Mouse (Mus musculus) mesoderm, embryonic 11.5 days (tissue): ENCODE measurements around the gene Hist1h2ab.

ENCODE experiments used
- DNase-seq: peaks from one replicate; pipeline ENCODE4 v3.0.0-alpha.2; 2012; ENCODE audit warnings: low read depth, low spot score

Hist1h2ab gene

DNA sequence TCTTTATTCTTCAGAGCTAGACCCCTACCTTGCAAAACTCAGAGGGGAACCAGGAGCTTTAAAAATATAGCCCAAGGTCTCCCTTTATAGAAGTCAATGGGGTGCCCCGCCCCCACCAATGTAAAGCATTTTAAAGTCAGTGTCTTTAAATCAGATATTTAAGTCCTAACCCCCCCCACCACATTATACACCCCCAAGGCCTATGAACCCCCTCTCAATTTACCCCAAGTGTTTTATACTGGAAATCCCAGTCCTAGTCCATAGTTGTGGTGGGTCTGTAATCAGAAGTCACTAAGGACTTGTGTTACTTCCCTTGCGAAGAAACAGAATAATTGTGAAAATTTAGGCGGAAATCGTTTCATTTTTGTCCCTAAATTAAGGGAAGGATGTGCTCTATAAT lies 12.9 kb upstream of the Hist1h2ab start:
- no peak for DNase-seq

DNA sequence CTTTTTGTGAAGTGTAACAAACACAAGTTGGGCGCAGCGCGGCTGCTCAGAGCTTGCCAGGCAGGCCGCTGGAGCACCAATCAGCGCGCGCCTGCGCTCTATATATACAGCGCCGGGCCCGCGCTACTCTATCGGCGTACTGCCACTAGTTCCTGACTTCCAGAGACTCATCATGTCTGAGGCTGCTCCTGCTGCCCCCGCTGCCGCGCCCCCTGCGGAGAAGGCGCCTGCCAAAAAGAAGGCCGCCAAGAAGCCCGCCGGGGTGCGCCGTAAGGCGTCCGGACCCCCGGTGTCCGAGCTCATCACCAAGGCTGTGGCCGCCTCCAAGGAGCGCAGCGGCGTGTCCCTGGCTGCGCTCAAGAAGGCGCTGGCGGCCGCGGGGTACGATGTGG lies 12.3 kb upstream of the Hist1h2ab start, which contains the start of gene Hist1h1c:
Gene Hist1h1c, plus strand, starts transcription at position 132 of the 392 bp plus-strand sequence.
- peak; percentile 93 for DNase-seq

DNA sequence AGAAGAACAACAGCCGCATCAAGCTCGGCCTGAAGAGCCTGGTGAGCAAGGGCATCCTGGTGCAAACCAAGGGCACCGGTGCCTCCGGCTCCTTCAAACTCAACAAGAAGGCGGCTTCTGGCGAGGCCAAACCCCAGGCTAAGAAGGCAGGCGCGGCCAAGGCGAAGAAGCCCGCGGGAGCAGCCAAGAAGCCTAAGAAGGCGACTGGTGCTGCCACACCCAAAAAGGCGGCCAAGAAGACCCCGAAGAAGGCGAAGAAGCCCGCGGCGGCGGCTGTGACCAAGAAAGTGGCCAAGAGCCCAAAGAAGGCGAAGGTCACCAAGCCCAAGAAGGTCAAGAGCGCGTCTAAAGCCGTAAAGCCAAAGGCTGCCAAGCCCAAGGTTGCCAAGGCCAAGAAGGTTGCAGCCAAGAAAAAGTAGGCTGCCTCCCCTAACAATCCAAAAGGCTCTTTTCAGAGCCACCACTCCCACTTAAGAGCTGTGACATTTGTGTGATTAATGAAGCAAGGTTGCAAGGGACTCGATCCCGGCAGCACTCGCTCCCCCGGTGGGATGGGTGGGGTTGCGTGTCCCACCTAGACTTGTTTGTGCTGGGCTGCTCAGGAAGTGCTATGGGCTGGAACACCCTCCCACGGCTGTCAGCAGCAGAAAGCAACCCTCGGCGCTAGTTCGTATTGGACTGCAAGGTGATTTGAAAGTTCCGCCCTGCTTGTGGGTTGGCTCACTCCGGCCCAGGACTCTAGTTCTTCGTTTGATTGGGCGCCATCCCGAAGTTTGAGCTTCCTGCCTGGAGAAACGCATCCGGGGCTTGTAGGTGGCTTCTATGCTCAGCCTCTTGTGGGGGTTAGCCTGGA lies 11.6 kb upstream of the Hist1h2ab start:
- DNase-seq: peak; percentile 94

DNA sequence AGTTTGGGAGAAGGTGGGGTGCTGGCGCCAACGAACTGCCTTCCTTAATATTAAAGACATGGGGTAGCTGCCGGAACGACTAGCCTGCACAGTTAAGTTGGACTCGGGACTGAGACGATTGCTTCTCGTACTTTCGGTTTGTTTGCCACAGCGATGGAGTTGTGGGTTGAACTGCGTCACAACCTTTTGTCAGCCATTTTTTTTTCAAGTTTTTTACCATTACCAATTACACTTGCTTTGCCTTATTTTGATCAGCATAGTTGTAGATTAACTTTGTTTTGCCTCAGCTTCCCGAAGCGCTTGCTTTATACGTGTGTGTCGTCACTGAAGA lies 11.0 kb upstream of the Hist1h2ab start:
- DNase-seq: no peak

DNA sequence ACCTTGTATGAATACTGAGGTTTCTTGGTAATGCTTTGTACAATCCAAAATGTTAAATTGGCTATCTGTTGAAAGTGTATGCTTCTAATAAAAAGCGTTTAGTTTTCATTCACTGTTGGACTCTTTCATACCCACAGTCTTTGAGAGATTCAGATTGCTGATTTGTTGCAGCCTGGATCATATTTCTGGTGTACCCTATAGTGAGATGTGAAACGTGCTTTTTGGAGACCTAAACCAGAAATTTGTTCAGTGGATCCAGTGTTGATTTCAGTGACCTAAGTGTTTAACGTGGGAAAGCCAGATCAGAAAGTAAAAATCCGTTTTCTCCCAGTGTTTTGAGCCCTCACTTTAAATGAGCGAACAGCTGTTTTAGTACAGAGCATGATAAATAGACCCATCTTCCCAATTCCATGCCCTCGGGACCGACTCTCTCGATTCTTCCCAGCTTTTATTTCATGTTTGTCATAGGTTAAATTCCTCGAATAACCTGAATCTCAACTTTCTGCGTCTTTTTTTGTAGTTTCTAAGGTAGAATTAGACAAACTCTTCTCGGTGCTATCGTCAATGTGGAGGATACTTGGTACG lies 10.6 kb upstream of the Hist1h2ab start:
- DNase-seq: no peak

DNA sequence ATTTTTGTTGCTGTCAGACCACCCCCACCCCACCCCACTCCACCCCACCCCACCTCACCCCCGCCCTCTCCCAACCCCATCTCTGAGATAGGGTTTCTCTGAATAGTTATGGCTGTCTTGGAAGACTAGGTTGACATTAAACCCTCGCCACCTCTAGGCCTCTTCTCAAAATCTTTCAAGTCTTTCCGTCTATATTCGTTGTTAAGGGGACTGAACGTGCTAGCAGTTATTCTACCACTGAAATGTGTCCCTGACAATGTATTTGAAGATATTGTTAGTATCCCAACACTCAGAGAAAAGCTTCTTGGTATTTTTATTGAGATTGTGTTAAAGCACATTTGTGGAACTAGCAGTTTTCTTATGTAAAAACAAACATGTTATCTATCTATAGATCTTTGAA lies 10.0 kb upstream of the Hist1h2ab start:
- no peak for DNase-seq

DNA sequence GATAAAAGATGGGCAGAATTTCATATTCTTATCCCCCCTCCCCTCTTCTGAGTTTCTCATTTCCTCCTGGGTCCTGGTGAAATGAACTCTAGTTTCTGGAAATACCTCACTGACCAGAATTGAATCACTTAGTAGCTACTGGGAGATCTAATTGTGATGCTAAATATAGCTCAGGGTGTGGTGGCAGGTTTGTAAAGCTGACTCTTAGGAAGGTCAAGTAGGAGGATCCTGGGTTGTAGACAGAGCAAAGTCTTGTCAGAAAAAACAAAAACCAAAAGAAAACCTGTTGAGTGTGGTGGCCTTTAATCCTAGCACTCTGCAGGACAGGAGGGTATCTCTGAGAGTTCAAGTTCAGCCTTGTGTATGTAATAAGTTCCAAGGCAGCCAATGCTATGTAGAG lies 8.9 kb upstream of the Hist1h2ab start:
- no peak for DNase-seq

DNA sequence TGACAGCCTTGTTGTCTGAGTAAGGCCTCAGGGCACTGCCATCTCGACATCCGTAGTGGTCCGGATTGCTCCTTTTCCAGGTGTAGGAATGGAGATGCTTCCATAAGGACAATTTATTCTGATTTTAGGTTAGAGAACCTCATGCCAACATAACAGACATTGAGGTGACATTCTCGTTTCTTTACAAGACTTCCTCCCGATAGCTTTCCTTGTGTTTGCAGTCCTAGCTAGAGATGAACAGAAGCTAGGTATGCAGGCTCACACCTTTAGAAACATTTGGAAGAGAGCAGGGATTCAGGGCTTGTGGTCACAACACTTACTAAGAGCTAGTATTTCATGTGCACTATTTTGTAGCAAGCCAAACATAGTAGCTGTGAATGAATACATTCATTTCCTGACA lies 7.7 kb upstream of the Hist1h2ab start:
- DNase-seq: no peak

DNA sequence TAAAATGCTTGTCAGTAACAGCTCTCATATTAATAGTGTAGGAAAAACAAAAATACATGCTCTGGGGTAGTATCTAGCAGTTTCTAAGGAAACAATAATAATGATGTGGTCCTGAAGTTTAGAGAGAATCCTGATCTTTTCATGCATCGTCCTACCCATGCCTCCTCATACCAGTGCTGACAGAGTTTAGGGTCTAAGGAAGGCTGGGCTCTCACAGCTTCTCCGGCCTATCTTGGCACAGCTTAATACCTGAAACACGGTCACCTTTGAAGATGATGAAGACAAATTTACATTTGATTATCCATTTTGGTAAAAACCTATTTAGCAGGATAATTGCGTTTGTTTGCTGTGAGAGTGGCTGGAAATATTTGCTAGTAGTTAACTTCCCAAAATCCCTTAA lies 7.0 kb upstream of the Hist1h2ab start:
- DNase-seq: peak; percentile 21

DNA sequence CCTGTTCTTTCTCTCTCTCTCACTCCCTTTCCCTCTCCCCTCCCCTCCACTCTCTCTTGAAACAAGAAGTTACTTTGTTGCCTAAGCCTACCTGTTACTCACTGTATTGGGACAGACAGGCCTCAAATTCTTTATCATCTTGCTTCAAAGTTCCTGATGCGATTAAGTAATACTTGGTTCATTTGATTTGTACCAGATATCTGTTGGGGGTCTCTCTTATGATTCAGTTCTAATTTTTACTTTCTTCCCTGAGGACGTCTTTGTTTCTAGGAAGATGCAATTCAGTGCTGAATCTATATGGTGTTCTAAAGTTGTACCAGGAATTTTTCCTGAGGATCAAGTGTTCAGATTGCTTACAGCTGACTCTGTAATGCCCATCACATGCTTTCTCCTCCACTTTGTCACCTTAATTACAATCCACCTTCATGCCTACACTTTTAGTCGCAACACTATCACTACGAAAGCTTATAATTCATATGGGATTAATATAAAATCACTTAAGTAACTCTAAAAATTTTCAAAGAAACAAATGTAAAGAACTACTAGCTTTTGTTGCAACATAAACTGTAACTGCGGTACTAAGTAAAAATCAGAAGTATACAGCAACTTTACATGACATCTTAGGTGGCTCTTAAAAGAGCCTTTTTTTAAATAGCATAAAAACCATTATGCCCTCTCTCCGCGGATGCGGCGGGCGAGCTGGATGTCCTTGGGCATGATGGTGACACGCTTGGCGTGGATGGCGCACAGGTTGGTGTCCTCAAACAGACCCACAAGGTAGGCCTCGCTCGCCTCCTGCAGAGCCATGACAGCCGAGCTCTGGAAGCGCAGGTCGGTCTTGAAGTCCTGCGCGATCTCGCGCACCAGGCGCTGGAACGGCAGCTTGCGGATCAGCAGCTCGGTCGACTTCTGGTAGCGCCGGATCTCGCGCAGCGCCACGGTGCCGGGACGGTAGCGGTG lies 6.2 kb upstream of the Hist1h2ab start:
- DNase-seq: peak; percentile 23

DNA sequence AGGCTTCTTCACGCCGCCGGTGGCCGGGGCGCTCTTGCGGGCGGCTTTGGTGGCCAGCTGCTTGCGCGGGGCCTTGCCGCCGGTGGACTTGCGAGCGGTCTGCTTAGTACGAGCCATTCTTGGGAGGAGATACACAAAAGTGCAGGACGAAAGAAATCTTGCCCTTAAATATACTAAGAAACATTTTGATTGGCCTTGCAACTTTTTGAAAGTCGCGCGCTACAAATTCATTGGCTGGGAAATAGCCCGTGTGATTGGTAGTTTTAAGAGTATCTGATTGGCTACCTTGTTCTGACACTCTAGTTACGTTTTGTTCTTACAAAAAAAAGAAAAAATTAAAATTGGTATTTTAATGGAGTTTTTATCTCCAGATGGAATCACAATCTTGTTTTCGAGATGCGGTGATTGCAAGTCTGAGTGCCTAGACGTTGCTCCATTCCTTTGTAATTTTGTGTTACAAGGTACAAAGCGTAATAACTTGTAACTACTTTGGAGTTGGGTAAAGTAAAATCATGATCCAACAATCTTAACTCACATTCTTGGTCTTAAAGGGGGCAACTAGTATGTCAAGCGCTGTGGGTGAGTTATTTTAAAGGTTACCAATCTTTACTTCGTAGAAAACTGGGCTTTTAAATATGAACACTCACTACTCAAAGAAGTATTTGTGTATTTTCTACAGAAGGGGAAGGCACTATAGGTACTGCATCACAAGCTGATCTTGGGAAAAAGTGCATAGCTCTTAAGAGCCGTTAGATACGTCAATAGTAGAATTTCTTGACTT lies 5.4 kb upstream of the Hist1h2ab start, which contains the start of gene Hist1h3c:
Gene Hist1h3c, minus strand, starts transcription at position 222 of the 781 bp plus-strand sequence.
- peak; percentile 93 for DNase-seq

DNA sequence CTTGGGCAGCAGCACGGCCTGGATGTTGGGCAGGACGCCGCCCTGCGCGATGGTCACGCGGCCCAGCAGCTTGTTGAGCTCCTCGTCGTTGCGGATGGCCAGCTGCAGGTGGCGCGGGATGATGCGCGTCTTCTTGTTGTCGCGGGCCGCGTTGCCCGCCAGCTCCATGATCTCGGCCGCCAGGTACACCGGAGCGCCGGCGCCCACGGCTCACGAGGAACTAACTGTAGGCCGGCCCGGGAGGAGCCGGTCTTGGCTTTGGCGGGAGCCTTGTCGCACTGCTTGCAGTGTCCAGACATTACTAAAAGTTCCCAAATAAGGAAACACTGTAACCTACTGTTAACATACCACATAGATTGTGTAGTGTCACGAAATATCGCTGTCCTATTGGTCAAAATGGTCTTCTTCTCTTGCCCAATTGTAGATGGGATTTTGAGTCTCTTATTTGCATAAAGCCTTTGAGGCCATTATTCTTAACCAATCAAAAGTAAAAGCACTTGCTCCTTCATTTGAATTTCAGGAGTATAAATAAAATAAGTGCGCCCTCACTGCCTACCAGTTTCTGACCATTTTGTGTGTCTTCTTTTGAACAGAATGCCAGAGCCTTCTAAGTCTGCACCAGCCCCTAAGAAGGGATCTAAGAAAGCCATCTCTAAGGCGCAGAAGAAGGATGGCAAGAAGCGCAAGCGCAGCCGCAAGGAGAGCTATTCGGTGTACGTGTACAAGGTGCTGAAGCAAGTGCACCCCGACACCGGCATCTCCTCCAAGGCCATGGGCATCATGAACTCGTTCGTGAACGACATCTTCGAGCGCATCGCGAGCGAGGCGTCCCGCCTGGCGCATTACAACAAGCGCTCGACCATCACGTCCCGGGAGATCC lies 4.5 kb upstream of the Hist1h2ab start, which contains the start of gene Hist1h2bb:
Gene Hist1h2bb, plus strand, starts transcription at position 534 of the 880 bp plus-strand sequence.
- peak; percentile 88 for DNase-seq

DNA sequence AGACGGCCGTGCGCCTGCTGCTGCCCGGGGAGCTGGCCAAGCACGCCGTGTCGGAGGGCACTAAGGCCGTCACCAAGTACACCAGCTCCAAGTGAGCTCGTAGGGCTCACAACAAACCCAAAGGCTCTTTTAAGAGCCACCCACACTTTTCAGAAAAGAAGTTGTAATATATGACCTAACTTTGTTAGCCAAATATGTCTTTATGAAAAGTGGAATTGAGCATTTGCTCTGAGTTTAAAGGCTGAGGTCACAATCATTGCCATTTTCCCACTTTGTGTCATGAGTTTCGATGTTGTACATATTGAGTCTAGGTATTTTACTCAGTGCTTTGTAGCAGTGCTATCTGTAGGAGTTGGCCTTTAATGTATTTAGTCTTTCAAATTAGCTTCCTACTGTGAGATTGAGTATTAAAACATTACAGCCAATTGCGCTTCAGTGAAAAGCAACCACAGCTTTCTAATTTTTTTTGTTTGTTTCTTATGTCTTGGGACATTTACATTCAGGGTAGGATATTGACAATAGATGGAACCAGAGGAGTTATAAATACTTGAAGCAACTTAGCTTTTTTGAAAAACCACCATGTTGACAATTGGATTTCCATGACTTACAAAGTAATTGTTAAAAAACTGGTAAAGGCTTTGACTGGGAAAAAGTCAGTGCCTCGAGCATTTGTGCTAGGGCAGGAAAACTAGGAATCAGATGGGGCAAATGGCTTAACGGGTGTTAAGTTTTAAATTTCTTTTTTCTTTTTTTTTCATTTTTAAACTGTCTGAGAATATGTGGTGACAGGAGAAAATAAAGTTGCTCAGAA lies 3.6 kb upstream of the Hist1h2ab start:
- DNase-seq: peak; percentile 24

DNA sequence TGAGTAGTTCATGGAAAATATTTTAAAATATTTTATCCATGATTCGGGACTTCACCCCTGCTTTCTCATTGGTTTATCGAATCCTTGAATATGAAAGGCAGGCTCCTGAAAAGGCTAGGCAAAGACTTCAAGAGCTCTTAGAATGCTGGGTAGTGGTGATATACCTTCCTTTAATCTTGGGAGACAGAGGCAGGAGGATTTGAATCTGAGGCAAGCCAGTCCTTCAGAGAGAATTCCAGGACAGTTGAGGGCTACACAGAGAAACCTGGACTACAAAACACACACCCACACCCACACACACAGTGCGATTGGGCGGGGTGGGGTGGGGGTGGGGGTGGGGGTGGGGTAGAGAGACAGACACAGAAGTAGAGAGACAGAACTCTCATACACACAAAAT lies 3.0 kb upstream of the Hist1h2ab start:
- DNase-seq: no peak

DNA sequence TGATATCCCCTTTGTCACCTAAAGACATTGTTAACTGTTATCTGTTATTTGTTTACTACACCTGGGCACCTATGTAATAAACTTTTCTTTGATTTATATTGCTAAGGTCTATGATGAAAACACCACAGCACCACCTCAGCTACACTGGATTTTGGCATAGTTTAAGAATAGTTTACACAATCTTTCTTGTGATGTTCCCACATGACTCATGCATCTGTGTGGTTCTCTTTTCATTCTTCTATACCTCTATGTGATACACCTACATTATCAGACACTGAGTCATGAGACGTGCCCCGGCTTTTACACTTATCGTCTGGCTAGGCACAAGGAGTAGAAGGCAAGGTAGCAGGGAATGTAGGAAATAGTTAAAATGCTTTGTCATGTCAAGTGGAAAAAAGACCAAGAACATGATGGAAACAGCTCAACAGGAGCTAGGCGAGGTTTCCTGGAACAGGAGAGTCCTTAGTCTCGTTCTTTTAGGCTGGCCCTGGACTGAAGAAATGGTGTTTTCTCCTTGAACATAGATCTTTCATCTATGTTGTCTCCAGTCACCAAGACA lies 1.3 kb upstream of the Hist1h2ab start:
- DNase-seq: no peak

DNA sequence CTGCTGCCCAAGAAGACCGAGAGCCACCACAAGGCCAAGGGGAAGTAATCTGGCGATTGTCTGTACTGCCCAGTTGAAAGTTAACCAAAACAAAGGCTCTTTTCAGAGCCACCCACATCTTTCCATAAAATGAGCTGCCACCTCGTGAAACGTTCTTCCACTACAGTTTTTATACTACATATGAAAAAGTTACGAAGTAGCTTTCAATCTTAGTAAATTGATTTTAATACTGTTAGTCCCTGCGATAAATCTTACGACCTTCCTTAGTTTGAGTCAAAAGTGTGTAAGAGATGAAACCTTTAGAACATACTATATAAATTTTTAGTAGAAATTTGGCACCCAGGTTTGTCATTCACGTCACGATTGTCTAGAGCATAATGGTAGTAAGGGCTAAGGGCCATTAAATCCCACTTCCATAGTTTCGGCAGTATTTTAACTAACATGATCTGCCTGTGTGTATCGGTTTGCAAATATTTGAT lies 591 bp downstream of the Hist1h2ab start:
- DNase-seq: peak; percentile 50

DNA sequence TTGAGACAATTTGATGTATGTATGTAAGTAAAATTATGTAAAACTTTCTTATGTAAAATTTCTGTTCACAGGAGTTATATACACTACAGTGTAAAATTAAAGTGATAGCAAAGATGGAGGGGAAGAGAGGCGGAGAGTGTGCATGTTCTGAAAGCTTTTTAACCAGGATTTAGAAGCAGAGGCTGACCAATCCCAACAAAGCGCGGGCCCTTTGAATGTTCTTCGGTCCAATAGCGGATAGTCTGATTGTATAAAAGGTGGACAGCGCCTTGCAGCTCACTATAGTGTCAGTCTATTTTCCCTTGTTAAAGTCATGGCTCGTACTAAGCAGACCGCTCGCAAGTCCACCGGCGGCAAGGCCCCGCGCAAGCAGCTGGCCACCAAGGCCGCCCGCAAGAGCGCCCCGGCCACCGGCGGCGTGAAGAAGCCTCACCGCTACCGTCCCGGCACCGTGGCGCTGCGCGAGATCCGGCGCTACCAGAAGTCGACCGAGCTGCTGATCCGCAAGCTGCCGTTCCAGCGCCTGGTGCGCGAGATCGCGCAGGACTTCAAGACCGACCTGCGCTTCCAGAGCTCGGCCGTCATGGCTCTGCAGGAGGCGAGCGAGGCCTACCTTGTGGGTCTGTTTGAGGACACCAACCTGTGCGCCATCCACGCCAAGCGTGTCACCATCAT lies 1.3 kb downstream of the Hist1h2ab start, which contains the start of gene Hist1h3b:
Gene Hist1h3b, plus strand, starts transcription at position 201 of the 675 bp plus-strand sequence.
- DNase-seq: peak; percentile 94

DNA sequence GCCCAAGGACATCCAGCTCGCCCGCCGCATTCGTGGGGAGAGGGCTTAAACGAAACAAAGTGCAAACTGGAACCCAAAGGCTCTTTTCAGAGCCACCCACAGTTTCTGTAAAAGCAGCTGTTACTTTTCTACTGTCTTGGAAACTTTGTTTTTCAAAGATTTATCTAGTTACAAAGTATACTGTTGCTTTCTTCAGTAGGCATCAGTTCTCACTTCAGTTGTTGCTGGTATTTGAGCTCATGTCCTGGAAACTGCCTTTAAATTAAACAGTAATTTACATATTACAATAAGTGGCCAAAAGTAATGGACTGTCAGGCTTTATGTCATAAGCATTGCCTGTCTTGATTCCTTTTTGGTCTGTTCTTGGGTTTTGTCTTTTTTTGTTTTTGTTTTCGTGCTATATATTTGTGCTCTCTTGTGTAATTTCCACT lies 1.8 kb downstream of the Hist1h2ab start:
- no peak for DNase-seq
